Mouse (Mus musculus) hindbrain, embryonic 10.5 days (tissue): ENCODE results near the gene Stim1. TPM values are rescaled to one million over a fixed set of nuclear protein-coding genes. Genes with fewer than 3 reads are reported as not detected.

Experiments used
- DNase-seq: peaks from one replicate; pipeline ENCODE4 v3.0.0-alpha.2; 2017; ENCODE audit warnings: low spot score
- H3K27ac ChIP-seq: fragments of 300-500 bp; sonication (generic); 2 replicates; pipeline ENCODE4 v1.5.1; 2016; ENCODE audit warnings: mild to moderate bottlenecking, moderate library complexity
- H3K27me3 ChIP-seq: fragments of 300-500 bp; sonication (generic); 2 replicates; pipeline ENCODE4 v1.6.1; 2016; ENCODE audit warnings: mild to moderate bottlenecking; ENCODE audit not compliant: poor library complexity, insufficient read depth, severe bottlenecking
- H3K36me3 ChIP-seq: fragments of 300-500 bp; sonication (generic); 2 replicates; pipeline ENCODE4 v1.6.1; 2016; ENCODE audit warnings: mild to moderate bottlenecking, moderate library complexity
- H3K4me1 ChIP-seq: fragments of 300-500 bp; sonication (generic); replicated peaks from 2 replicates; pipeline ENCODE4 v1.6.1; 2016; ENCODE audit warnings: mild to moderate bottlenecking
- H3K4me3 ChIP-seq: fragments of 300-500 bp; sonication (generic); 2 replicates; pipeline ENCODE4 v1.5.1; 2016; ENCODE audit warnings: mild to moderate bottlenecking, moderate library complexity
- H3K9me3 ChIP-seq: fragments of 300-500 bp; sonication (generic); 2 replicates; pipeline ENCODE4 v1.6.1; 2016; ENCODE audit warnings: mild to moderate bottlenecking, moderate library complexity
- WGBS: fragments of 180-500 bp; shearing (Covaris S2); methylation state at CpG from one replicate; pipeline ENCODE4 v1.1.7; 2016; 5-methylcytosine and 5-hydroxymethylcytosine counted together
- polyA plus RNA-seq: library from polyadenylated mRNA; unstranded; fragments of >200 nt; fragmentation: Nextera tagmentation; extraction: Ambion mirVana; gene quantifications from 2 replicates; pipeline ENCODE4 v1.2.1, GENCODE M21; 2016

The Stim1 gene
- polyA plus RNA-seq, 1 experiment from 2014 or later = 8.9 TPM

DNA sequence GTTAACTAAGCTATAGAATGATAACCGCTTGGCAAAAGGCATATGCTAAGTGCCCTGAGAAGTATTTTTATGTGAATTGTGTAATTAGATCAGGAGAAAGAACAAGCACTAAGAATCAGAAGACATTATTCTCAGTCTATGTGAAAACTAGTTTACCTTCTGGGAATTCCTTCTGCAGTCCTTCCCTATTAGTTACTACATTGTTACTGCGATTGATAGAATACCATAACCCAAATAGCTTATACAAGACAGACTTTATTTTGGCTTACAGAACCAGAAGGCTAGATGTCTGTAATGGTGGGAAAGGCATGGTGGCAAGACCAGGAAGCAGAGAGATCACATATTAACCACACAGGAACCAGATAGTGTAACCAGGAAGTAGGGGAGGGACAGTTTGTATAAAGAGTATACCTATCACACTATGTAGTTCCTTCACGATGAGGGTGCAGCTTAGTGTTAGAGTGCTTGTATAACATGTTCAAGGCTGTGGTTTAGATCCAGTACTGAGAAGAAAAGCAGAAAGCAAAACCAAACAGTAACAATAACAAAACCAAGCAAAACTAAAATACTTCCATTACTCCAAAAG, 50.1 kb downstream of the Stim1 start:
- no peaks in the 10 kb centered on the region for H3K4me1 ChIP-seq
- no peak for DNase-seq
- no peak overlapping the region for H3K27ac ChIP-seq
- 86% methylated on average over 3 of the region's 3 CpGs for WGBS
- no peaks in the 10 kb centered on the region for H3K9me3 ChIP-seq
- H3K27me3 ChIP-seq = no peaks in the 10 kb centered on the region
- no peak overlapping the region for H3K4me3 ChIP-seq
- no peaks in the 10 kb centered on the region for H3K36me3 ChIP-seq

DNA sequence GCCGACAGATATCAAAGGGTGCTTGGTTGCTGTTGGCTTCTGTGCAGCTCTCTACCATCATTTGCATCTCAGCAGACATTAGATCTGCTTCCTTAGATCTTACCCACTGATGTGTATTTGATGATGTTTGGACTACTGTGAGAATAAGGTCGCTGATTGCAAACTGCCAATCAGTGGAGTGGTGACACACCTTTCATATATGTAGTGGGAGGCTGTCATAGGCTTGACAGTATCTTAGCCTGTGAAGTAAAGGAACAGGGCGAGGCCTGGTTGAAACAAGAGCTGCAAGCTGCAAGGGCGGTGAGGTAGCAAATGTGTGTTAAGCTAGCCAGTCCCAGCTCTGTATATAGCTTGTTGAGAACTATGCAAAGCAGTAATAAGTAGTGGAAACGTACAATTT, 54.5 kb downstream of the Stim1 start:
- Histone ChIP-seq H3K9me3 (no peaks in the 10 kb centered on the region), H3K27me3 (no peaks in the 10 kb centered on the region), H3K36me3 (no peaks in the 10 kb centered on the region), H3K4me1 (no peaks in the 10 kb centered on the region), H3K27ac (no peak overlapping the region), H3K4me3 (no peak overlapping the region)
- DNase-seq = no peak
- 83% methylated on average over 5 of the region's 5 CpGs for WGBS

DNA sequence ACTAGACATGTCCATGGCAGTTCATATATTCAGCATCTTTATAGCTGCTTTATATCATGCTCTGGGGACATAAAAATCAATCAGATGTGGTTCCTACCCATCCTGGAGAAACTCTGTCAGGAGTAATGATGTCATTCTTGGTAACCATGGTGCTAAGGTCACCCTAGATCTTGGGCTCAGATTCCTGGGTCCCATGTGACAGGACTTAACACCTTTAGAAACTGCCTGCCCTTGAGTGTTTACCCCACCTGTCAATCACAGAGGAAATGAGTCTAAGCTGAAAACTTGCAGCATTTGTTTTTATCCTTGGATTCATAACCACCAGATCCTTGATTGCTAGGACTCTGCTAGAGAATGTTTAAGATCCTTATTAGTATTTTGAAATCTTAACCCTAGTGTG, 58.7 kb downstream of the Stim1 start:
- no peaks in the 10 kb centered on the region for H3K27me3 ChIP-seq
- no peak overlapping the region for H3K27ac ChIP-seq

DNA sequence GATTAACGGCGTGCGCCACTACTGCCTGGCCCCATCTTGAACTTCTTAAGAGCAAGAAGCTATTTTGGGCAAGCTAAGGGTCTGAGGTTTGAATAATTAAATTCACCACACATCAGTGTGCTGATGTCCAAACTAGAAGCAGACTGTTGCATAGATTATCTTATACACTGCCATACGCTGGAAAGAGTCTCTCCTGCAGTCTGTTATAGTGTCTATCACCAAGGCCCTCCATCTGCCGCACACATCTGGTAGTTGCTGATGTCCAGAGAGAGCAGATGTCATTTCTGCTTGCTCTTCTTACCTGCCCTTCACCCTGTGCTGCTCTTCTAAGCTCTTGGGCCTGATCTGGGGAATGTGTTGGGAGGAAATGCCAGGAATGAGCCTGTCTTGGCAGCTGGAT, 62.7 kb downstream of the Stim1 start:
- DNase-seq = no peak
- Histone ChIP-seq H3K9me3 (no peaks in the 10 kb centered on the region), H3K4me1 (no peaks in the 10 kb centered on the region), H3K36me3 (no peaks in the 10 kb centered on the region), H3K27me3 (no peaks in the 10 kb centered on the region), H3K4me3 (no peak overlapping the region), H3K27ac (no peak overlapping the region)
- 95% methylated on average over 5 of the region's 5 CpGs for WGBS

More for the DNA sequence above, 58.7 kb downstream of the Stim1 start:
- H3K36me3 ChIP-seq = no peaks in the 10 kb centered on the region
- no peak for DNase-seq
- H3K4me3 ChIP-seq = no peak overlapping the region
- no peaks in the 10 kb centered on the region for H3K9me3 ChIP-seq
- H3K4me1 ChIP-seq = no peaks in the 10 kb centered on the region

DNA sequence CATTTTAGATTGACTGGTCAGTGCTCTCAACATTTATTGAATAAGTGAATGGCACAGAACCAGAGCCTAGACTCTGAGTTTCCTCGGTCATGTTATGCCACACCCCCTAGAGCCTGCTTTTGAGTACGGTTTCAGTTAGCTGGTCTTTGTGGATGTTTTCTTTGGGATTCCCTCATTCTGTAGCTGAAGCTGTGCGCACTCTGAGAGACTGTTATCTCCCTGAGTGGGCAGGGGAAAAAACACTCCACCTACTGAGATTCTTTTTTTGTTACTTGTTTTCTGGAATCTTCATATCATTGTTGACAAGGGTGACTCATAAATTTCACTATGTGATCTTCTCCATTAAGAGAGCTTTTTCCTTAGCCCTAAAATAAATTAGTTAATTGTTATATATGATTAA, 63.9 kb downstream of the Stim1 start:
- no peak overlapping the region for H3K4me3 ChIP-seq
- DNase-seq = no peak
- H3K4me1 ChIP-seq = no peaks in the 10 kb centered on the region
- no peaks in the 10 kb centered on the region for H3K36me3 ChIP-seq
- WGBS = 72% methylated on average over 3 of the region's 3 CpGs
- H3K27me3 ChIP-seq = no peaks in the 10 kb centered on the region
- H3K9me3 ChIP-seq = no peaks in the 10 kb centered on the region
- H3K27ac ChIP-seq = no peak overlapping the region

DNA sequence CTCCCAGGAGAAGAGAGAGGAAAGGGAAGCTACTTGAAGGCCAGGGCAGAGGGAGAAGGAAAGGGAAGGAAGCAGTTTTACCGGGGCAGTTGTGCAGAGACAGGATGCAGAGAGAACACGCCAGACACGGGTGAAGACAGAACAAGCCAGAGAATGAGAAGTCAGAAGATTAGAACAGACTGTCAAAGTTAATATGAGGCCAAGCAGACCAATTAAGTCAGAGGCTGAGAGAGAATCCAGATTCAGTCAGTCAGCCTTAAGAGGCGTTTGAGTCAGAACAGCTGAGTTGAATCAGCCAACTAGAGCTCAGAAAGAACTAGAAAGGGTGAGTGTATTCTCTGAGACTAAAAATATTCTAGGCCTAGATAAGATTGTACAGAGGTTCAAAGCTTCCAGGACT, 66.1 kb downstream of the Stim1 start:
- WGBS = 81% methylated on average over 4 of the region's 4 CpGs
- no peak overlapping the region for H3K27ac ChIP-seq
- no peaks in the 10 kb centered on the region for H3K27me3 ChIP-seq
- H3K4me3 ChIP-seq = no peak overlapping the region
- H3K9me3 ChIP-seq = no peaks in the 10 kb centered on the region
- H3K4me1 ChIP-seq = no peaks in the 10 kb centered on the region
- H3K36me3 ChIP-seq = no peaks in the 10 kb centered on the region
- DNase-seq = no peak

DNA sequence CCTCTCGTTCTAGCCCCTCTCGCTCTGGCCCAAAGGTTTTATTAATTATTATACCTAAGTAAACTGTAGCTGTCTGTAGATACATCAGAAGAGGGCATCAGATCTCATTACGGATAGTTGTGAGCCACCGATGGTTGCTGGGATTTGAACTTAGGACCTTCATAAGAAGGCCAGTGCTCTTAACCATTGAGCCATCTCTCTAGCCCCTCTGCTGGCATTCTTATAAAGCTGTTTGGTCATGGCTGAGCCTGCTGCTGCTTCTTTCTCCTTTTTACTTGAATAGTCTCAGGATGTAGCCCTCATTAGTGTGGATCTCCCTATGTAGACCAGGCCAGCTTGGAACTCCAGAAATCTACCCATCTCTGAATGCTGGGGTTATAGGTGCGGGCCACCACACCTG, 69.7 kb downstream of the Stim1 start:
- no peaks in the 10 kb centered on the region for H3K9me3 ChIP-seq
- no peak overlapping the region for H3K4me3 ChIP-seq
- H3K27me3 ChIP-seq = no peaks in the 10 kb centered on the region
- 93% methylated on average over 5 of the region's 5 CpGs for WGBS
- H3K4me1 ChIP-seq = no peaks in the 10 kb centered on the region
- DNase-seq = no peak
- H3K27ac ChIP-seq = no peak overlapping the region
- no peaks in the 10 kb centered on the region for H3K36me3 ChIP-seq

DNA sequence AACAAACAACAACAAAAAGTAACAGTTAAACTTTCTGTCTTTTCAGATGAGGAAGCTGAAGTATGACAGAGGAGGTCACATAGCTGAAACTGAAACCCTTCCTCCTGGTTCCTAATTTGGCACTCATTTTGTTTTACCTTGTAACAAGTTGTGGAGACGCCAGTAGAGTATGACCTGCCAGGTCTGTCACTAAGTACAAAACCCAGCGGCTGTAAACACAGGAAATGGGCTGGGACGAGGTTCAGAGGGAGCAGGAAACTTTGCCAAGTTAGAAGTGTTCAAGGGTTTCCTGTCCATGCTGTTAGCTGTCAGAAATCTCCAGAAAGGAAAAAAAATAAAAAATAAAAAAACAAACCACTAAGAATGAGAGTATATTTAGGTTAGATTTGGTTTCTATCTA, 70.3 kb downstream of the Stim1 start:
- no peaks in the 10 kb centered on the region for H3K4me1 ChIP-seq
- H3K9me3 ChIP-seq = no peaks in the 10 kb centered on the region
- 73% methylated on average over 3 of the region's 3 CpGs for WGBS
- H3K36me3 ChIP-seq = no peaks in the 10 kb centered on the region
- no peak overlapping the region for H3K4me3 ChIP-seq
- no peak overlapping the region for H3K27ac ChIP-seq
- DNase-seq = no peak
- no peaks in the 10 kb centered on the region for H3K27me3 ChIP-seq

DNA sequence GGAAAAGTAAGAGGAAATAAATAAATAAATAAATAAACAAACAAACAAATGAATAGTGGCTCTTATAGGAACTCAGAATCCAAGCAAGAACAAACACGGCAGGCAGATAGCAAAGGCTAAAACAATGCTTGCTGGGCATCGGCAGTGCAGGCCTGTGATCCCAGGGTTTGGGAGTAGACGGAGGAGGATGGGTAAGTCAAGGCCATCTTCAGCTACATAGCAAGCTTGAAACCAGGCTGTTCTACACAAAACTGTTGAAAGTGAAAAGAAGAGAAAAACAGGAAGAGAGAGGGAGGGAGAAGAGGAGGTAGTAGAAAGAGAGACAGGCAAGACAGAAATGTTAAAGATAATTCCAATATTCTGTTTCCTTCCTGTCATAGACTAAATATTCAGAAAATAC, 71.3 kb downstream of the Stim1 start:
- WGBS = 92% methylated on average over 3 of the region's 3 CpGs
- Histone ChIP-seq H3K9me3 (no peaks in the 10 kb centered on the region), H3K27me3 (no peaks in the 10 kb centered on the region), H3K36me3 (no peaks in the 10 kb centered on the region), H3K4me3 (no peak overlapping the region), H3K4me1 (no peaks in the 10 kb centered on the region), H3K27ac (no peak overlapping the region)
- DNase-seq = no peak

DNA sequence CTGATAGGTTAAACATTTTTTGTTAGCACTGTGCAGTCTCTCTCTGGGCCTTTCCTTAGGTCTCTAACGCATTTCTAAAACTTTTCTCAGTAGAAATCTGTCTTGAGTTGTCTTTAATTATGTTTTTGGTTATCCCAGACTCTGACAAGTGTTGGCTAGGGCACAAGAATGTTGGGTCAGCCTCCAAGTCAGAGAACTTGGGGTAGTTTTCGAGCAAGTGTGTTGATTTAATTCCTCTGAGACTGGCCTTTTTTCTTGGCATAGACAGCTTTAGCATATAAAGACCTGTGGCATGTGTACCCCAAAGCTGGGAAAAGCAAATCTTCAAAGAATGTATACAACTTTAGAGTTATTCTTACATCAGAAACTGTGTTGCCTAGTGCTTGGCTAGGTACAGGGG, 78.3 kb downstream of the Stim1 start:
- no peaks in the 10 kb centered on the region for H3K9me3 ChIP-seq
- H3K4me1 ChIP-seq = 0 out of 2 replicates have a peak, but pooled peaks cover 3% of the 10 kb centered on the region
- no peaks in the 10 kb centered on the region for H3K27me3 ChIP-seq
- WGBS = 76% methylated on average over 2 of the region's 2 CpGs
- no peaks in the 10 kb centered on the region for H3K36me3 ChIP-seq
- no peak for DNase-seq
- H3K27ac ChIP-seq = no peak overlapping the region
- no peak overlapping the region for H3K4me3 ChIP-seq

DNA sequence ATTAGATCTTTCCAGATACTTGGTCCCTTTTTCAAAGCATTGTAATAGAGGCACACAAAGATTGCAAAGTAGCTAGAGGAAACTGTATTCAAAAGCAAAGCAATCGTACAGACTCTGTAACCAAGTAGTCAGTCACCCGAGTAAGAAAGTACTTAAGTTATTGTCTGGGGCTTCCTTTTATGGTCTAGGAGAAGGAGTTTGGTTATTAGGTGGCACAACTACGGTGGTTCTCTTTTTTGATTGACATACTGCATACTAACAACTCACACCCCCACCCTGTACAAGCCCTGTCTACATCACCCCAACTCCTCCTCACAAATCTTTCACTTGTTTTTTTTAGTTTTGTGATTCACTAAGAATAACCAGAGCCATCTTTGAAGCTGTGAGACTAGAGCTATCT, 79.7 kb downstream of the Stim1 start:
- H3K4me1 ChIP-seq = 0 out of 2 replicates have a peak, but pooled peaks cover 3% of the 10 kb centered on the region
- WGBS = 81% methylated on average over 3 of the region's 3 CpGs
- no peak overlapping the region for H3K4me3 ChIP-seq
- no peak for DNase-seq
- H3K27ac ChIP-seq = no peak overlapping the region
- H3K27me3 ChIP-seq = no peaks in the 10 kb centered on the region
- no peaks in the 10 kb centered on the region for H3K9me3 ChIP-seq
- H3K36me3 ChIP-seq = no peaks in the 10 kb centered on the region

DNA sequence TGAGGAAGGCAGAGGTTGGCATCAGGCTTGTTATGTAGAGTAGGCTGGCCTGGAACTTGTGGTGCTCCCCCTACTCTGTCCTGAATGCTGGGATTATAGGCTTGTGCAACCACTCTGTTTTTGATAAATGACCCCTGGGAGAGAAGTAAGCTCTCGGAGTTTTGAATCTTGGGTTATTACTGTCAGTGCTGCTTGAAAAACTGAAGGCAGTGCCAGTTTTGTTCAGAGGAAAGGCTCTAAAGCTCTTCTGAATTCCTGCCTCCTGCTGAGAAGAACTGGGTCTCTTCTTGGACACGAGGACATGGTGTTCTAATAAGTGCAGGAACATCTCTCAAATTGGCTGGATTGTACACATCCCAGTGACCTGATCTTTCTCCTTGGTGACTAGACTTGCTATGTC, 81.1 kb downstream of the Stim1 start:
- H3K27me3 ChIP-seq = no peaks in the 10 kb centered on the region
- no peak overlapping the region for H3K27ac ChIP-seq
- DNase-seq = no peak
- H3K9me3 ChIP-seq = no peaks in the 10 kb centered on the region
- no peak overlapping the region for H3K4me3 ChIP-seq
- WGBS = 73% methylated on average over 2 of the region's 2 CpGs
- H3K4me1 ChIP-seq = 0 out of 2 replicates have a peak, but pooled peaks cover 3% of the 10 kb centered on the region
- H3K36me3 ChIP-seq = no peaks in the 10 kb centered on the region

DNA sequence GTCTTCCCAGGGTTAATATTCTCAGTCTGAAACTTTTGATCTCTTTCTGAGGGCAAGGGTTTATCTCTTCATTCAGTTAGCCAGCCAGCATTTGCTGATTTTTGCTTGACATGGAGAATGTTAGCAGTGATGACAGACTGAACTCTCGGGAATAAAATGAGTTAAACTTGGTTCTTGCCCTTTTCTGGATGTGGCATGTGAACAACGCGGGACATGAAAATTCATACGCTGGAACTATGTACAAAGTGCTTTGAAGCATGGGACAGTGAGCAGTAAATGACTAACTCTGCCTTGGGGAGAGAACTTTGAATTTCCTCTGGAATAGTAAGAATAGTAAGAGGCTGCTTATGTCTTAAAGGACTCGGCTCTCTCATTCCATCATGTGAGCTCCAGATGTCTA, 81.6 kb downstream of the Stim1 start:
- 87% methylated on average over 5 of the region's 5 CpGs for WGBS
- DNase-seq = no peak
- no peaks in the 10 kb centered on the region for H3K36me3 ChIP-seq
- 0 out of 2 replicates have a peak, but pooled peaks cover 3% of the 10 kb centered on the region for H3K4me1 ChIP-seq
- H3K27ac ChIP-seq = no peak overlapping the region
- no peak overlapping the region for H3K4me3 ChIP-seq
- no peaks in the 10 kb centered on the region for H3K9me3 ChIP-seq
- H3K27me3 ChIP-seq = no peaks in the 10 kb centered on the region

DNA sequence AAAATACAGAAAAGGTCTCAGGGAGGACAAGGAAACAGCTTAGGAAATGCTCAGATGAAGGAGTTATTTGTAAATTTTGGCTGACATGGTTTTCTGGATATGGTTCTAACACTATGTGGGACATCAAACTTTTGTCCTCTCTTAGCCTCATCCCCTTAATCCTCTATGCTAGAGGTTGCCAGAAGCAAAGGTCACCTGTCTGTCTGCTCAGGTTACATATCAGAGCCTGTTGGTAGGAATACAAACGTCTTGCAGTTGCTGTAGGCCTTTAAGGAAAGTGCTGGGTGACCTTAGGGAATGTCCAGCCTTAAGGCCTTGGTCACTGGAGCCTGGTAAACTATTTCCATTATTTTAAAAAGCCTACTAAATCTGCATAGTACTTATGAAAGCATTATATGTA, 85.8 kb downstream of the Stim1 start:
- no peaks in the 10 kb centered on the region for H3K36me3 ChIP-seq
- H3K27me3 ChIP-seq = no peaks in the 10 kb centered on the region
- H3K27ac ChIP-seq = no peak overlapping the region
- no peaks in the 10 kb centered on the region for H3K9me3 ChIP-seq
- H3K4me3 ChIP-seq = no peak overlapping the region
- DNase-seq = no peak
- WGBS = 40% methylated on average over 1 of the region's 1 CpGs
- H3K4me1 ChIP-seq = no peaks in the 10 kb centered on the region
